Mouse (Mus musculus) erythroblast, embryonic 14.5 days (primary cell): ENCODE measurements around the gene Edem3.

ENCODE experiments used
- GATA1 ChIP-seq: IDR thresholded peaks from 2 replicates; pipeline ENCODE4 v1.6.1; 2012; ENCODE audit warnings: low read length, inconsistent platforms, mixed read lengths
- TAL1 ChIP-seq: IDR thresholded peaks from 3 replicates; pipeline ENCODE4 v1.6.1; 2012; ENCODE audit warnings: low read length, inconsistent platforms, mixed read lengths

GRCm38 (mm10) chr1:151858474-151858873, 103.3 kb downstream of the Edem3 start:
- TF ChIP-seq GATA1 (no peak), TAL1 (no peak)
